Mouse (Mus musculus) intestine, postnatal 0 days (tissue): ENCODE data around the gene Brinp3. TPM values are rescaled to one million over a fixed set of nuclear protein-coding genes. Genes with fewer than 3 reads are reported as not detected.

ENCODE experiments used
- ATAC-seq: fragments of 200-750 bp; cut with Nextera tagmentation; 2 replicates; pipeline ENCODE4 v1.8.0; 2017; ENCODE audit warnings: mild to moderate bottlenecking, moderate TSS enrichment, moderate library complexity
- H3K27ac ChIP-seq: fragments of 300-500 bp; sonication (generic); 2 replicates; pipeline ENCODE4 v1.5.1; 2014; ENCODE audit warnings: mild to moderate bottlenecking, low read depth, low read length, moderate library complexity
- H3K27me3 ChIP-seq: fragments of 300-500 bp; sonication (generic); replicated peaks from 2 replicates; pipeline ENCODE4 v1.6.1; 2014; ENCODE audit warnings: low read length, mixed read lengths; ENCODE audit not compliant: control insufficient read depth, insufficient read depth
- H3K36me3 ChIP-seq: fragments of 300-500 bp; sonication (generic); 2 replicates; pipeline ENCODE4 v1.6.1; 2014; ENCODE audit warnings: mild to moderate bottlenecking, moderate library complexity; ENCODE audit not compliant: control insufficient read depth, insufficient read depth
- H3K4me1 ChIP-seq: fragments of 300-500 bp; sonication (generic); replicated peaks from 2 replicates; pipeline ENCODE4 v1.6.1; 2014; ENCODE audit warnings: antibody characterized with exemption, low read length, mixed read lengths; ENCODE audit not compliant: control insufficient read depth, insufficient read depth
- H3K4me2 ChIP-seq: fragments of 300-500 bp; sonication (generic); replicated peaks from 2 replicates; pipeline ENCODE4 v1.6.1; 2014; ENCODE audit warnings: low read depth, mild to moderate bottlenecking, moderate library complexity
- H3K4me3 ChIP-seq: fragments of 300-500 bp; sonication (generic); 2 replicates; pipeline ENCODE4 v1.5.1; 2014; ENCODE audit warnings: low read depth, low read length
- H3K9ac ChIP-seq: fragments of 300-500 bp; sonication (generic); 2 replicates; pipeline ENCODE4 v1.6.1; 2014; ENCODE audit warnings: mild to moderate bottlenecking, low read depth, low read length
- H3K9me3 ChIP-seq: fragments of 300-500 bp; sonication (generic); 2 replicates; pipeline ENCODE4 v1.6.1; 2016; ENCODE audit warnings: mixed run types; ENCODE audit not compliant: control insufficient read depth
- CTCF ChIP-seq: sonication (generic); IDR thresholded peaks from 2 replicates; pipeline ENCODE4 v1.5.1; 2016; ENCODE audit warnings: low read depth, mild to moderate bottlenecking, control low read depth, antibody characterized with exemption, moderate library complexity
- WGBS: fragments of 180-500 bp; shearing (Covaris S2); extraction: QIAGEN DNeasy Blood & Tissue Kit; methylation state at CpG from one replicate; pipeline ENCODE4 v1.1.7; 2014; 5-methylcytosine and 5-hydroxymethylcytosine counted together
- polyA plus RNA-seq: library from polyadenylated mRNA; unstranded; fragments of >200 nt; fragmentation: Nextera tagmentation; extraction: Ambion mirVana; gene quantifications from 2 replicates; pipeline ENCODE4 v1.2.1, GENCODE M21; 2015

Brinp3 gene
- polyA plus RNA-seq = 0.60 and 0.80 TPM in 2 replicates

GRCm38 (mm10) chr1:146494681-146495331 is at the start of gene Brinp3:
Gene Brinp3 (plus strand): TSS chr1:146494760.
- no peak for ATAC-seq
- 0 out of 2 replicates have a peak, but pooled peaks cover 3% of the 10 kb centered on the region for H3K4me1 ChIP-seq
- H3K9ac ChIP-seq = peak within 1 kb of the TSS; percentile 4; the same call in 1 of the 2 replicates
- H3K9me3 ChIP-seq = no peaks in the 10 kb centered on the region
- no peaks in the 10 kb centered on the region for H3K36me3 ChIP-seq
- peak within 1 kb of the TSS; percentile 39 for H3K4me3 ChIP-seq
- 3% methylated on average over 19 of the region's 19 CpGs for WGBS
- peak within 1 kb of the TSS; percentile 71 for H3K4me2 ChIP-seq
- peaks cover 24% of the 10 kb centered on the region; the same call in 1 of the 2 replicates for H3K27me3 ChIP-seq
- no peak for TF ChIP-seq CTCF
- H3K27ac ChIP-seq = no peak within 1 kb of the TSS

DNA sequence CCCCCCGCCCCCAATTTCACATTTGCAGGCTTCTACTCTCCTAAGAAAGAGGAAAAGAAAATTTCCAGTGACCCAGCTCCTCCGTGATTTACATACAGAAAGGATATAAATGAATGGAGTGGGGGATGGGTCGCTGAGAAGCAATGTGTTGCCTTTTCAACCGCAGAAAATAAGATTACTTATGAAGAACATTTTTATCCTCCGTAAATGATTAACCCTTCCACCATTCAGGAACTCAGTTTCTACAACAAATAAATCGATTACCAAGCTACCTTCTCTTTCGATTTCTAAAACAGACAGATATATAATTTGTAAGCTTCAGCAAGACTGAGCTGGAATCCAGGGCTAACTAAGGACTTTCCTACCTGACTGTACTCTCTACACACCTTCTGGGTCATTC is 339 bp upstream of the Brinp3 start:
- peak overlapping the region; percentile 71 for H3K4me2 ChIP-seq
- 7% methylated on average over 7 of the region's 7 CpGs for WGBS
- no peaks in the 10 kb centered on the region for H3K36me3 ChIP-seq
- no peak for TF ChIP-seq CTCF
- peak; percentile 40; the same call in 1 of the 2 replicates for ATAC-seq
- no peak overlapping the region for H3K9ac ChIP-seq
- H3K27ac ChIP-seq = no peak overlapping the region
- H3K27me3 ChIP-seq = peaks cover 24% of the 10 kb centered on the region; the same call in 1 of the 2 replicates
- H3K4me1 ChIP-seq = 0 out of 2 replicates have a peak, but pooled peaks cover 3% of the 10 kb centered on the region
- peak overlapping the region; percentile 39 for H3K4me3 ChIP-seq
- no peaks in the 10 kb centered on the region for H3K9me3 ChIP-seq

DNA sequence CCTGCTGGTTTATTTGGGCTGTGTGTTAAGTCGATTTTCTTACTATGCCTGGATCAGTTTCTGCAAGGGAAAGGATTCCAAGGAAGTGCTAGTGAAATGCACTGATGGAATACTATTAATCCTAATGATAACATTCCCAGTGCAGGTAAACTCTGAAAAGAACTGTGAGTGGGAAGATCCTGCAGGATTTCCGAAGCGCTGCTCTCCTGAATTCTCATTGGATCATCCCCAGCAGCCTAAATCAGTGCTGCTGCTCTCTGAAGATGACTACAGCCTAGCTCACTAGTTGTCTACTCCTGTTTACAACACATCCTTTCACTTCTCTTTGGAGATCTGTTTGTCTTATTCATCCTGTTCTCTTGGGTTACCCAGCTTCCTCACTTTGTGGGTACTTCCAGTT is 826 bp downstream of the Brinp3 start:
- WGBS = 18% methylated on average over 3 of the region's 3 CpGs

GRCm38 (mm10) chr1:146497381-146498081 is 3.0 kb downstream of the Brinp3 start:
- Histone ChIP-seq H3K9ac (no peak overlapping the region), H3K9me3 (no peaks in the 10 kb centered on the region), H3K4me3 (peak overlapping the region; percentile 43), H3K27me3 (peaks cover 24% of the 10 kb centered on the region; the same call in 1 of the 2 replicates), H3K4me1 (0 out of 2 replicates have a peak, but pooled peaks cover 3% of the 10 kb centered on the region), H3K4me2 (peak overlapping the region; percentile 76), H3K36me3 (no peaks in the 10 kb centered on the region), H3K27ac (no peak overlapping the region)
- ATAC-seq = 0 out of 2 replicates have a peak, but pooled peaks have one; percentile 51
- no peak for TF ChIP-seq CTCF
- WGBS = 1% methylated on average over 28 of the region's 28 CpGs

More for the DNA sequence above, 826 bp downstream of the Brinp3 start:
- no peaks in the 10 kb centered on the region for H3K36me3 ChIP-seq
- H3K9ac ChIP-seq = no peak overlapping the region
- H3K27ac ChIP-seq = no peak overlapping the region
- ATAC-seq = no peak
- peak overlapping the region; percentile 71 for H3K4me2 ChIP-seq
- peak overlapping the region; percentile 39 for H3K4me3 ChIP-seq
- H3K9me3 ChIP-seq = no peaks in the 10 kb centered on the region
- peaks cover 24% of the 10 kb centered on the region; the same call in 1 of the 2 replicates for H3K27me3 ChIP-seq
- no peak for TF ChIP-seq CTCF
- 0 out of 2 replicates have a peak, but pooled peaks cover 3% of the 10 kb centered on the region for H3K4me1 ChIP-seq

- WGBS = under 1% methylated on average over 16 of the region's 16 CpGs
- no peak for TF ChIP-seq CTCF
- Histone ChIP-seq H3K4me1 (0 out of 2 replicates have a peak, but pooled peaks cover 3% of the 10 kb centered on the region), H3K27ac (no peak overlapping the region), H3K36me3 (no peaks in the 10 kb centered on the region), H3K4me3 (peak overlapping the region; percentile 43), H3K9me3 (no peaks in the 10 kb centered on the region), H3K27me3 (peaks cover 24% of the 10 kb centered on the region; the same call in 1 of the 2 replicates), H3K4me2 (peak overlapping the region; percentile 76), H3K9ac (no peak overlapping the region)
- peak; percentile 37 for ATAC-seq
Observed at GRCm38 (mm10) chr1:146498085-146498779, 3.7 kb downstream of the Brinp3 start.
